8 mouse cellular contexts compared by ENCODE assay signal in genomic region chr10:43021512-43022116, GRCm38 (mm10).
DNase-seq lines count a peak whose midpoint lies in the region; ATAC-seq lines count a peak whose summit lies in the region.

No protein-coding gene starts in this region.

- peak overlapping the region; percentile 60 for H3K9ac ChIP-seq in kidney, embryonic 14.5 days (ENCODE audit: low read depth, low read length)
- H3K9ac ChIP-seq in heart, embryonic 14.5 days (ENCODE audit: low read length) = peak overlapping the region; percentile 76
- peak overlapping the region; percentile 67 for H3K9ac ChIP-seq in limb, embryonic 12.5 days (replicated peaks)

- no peak for DNase-seq in kidney, adult 9 months
- peak; percentile 60 for DNase-seq in Muller cell, postnatal 12 days (ENCODE audit: inconsistent ontology term)
- DNase-seq in cerebellum, postnatal 25 days = peak; percentile 77 to 78
- DNase-seq in retina, postnatal 1 day = peak; percentile 70
- DNase-seq in spleen, adult 12 weeks (ENCODE audit: low spot score) = no peak

- no peaks in the 10 kb centered on the region; the same call in 1 of the 2 replicates for H3K4me1 ChIP-seq in kidney, embryonic 14.5 days (ENCODE audit: control insufficient read depth, insufficient read depth, low read length)
- H3K4me1 ChIP-seq in heart, embryonic 14.5 days (ENCODE audit: control insufficient read depth in 2 of 2, insufficient read depth in 2 of 2, low read length in 2 of 2) = peaks cover 3 to 17% of the 10 kb centered on the region in 2 experiments; a peak in 3 of 4 replicates
- H3K4me1 ChIP-seq in limb, embryonic 12.5 days (replicated peaks) = peaks cover 21% of the 10 kb centered on the region

- H3K4me3 ChIP-seq in kidney, embryonic 14.5 days (ENCODE audit: low read length) = peak overlapping the region; percentile 55
- H3K4me3 ChIP-seq in heart, embryonic 14.5 days (ENCODE audit: control insufficient read depth in 1 of 2, insufficient read depth in 1 of 2, low read depth in 1 of 2, low read length in 2 of 2) = peak overlapping the region; percentile 63 to 68
- peak overlapping the region; percentile 58 for H3K4me3 ChIP-seq in limb, embryonic 12.5 days (replicated peaks)

- no peaks in the 10 kb centered on the region for H3K9me3 ChIP-seq in kidney, embryonic 14.5 days (ENCODE audit: control insufficient read depth, low read length)
- H3K9me3 ChIP-seq in heart, embryonic 14.5 days (ENCODE audit: control insufficient read depth, low read length) = no peaks in the 10 kb centered on the region
- H3K9me3 ChIP-seq in limb, embryonic 12.5 days = no peaks in the 10 kb centered on the region

- peak overlapping the region; percentile 98 for H3K4me2 ChIP-seq in kidney, embryonic 14.5 days (replicated peaks; ENCODE audit: low read depth, low read length)
- peak overlapping the region; percentile 99 for H3K4me2 ChIP-seq in heart, embryonic 14.5 days (ENCODE audit: low read length)
- peak overlapping the region; percentile 98 for H3K4me2 ChIP-seq in limb, embryonic 12.5 days

- peak; percentile 75 for ATAC-seq in kidney, embryonic 14.5 days (ENCODE audit: low FRiP score, low TSS enrichment)
- peak; percentile 58 for ATAC-seq in heart, embryonic 14.5 days (ENCODE audit: insufficient number of reproducible peaks, insufficient read depth, low FRiP score, low read depth)
- no peak; the same call in 1 of the 2 replicates for ATAC-seq in limb, embryonic 12.5 days (ENCODE audit: insufficient number of reproducible peaks, insufficient read depth, low FRiP score, low TSS enrichment, low read depth)

- WGBS in kidney, embryonic 14.5 days = under 1% methylated on average over 67 of the region's 69 CpGs
- WGBS in heart, embryonic 14.5 days = 1% methylated on average over 59 of the region's 69 CpGs
- under 1% methylated on average over 69 of the region's 69 CpGs for WGBS in limb, embryonic 12.5 days

- H3K27me3 ChIP-seq in kidney, embryonic 14.5 days (ENCODE audit: control insufficient read depth, insufficient read depth, low read length) = peaks cover 42% of the 10 kb centered on the region
- H3K27me3 ChIP-seq in heart, embryonic 14.5 days (ENCODE audit: control insufficient read depth, insufficient read depth, low read length) = peaks cover 32% of the 10 kb centered on the region
- H3K27me3 ChIP-seq in limb, embryonic 12.5 days = peaks cover 76% of the 10 kb centered on the region

- no peaks in the 10 kb centered on the region for H3K36me3 ChIP-seq in kidney, embryonic 14.5 days (ENCODE audit: control insufficient read depth, insufficient read depth, low read length)
- H3K36me3 ChIP-seq in heart, embryonic 14.5 days (ENCODE audit: control insufficient read depth, insufficient read depth, low read length) = no peaks in the 10 kb centered on the region
- H3K36me3 ChIP-seq in limb, embryonic 12.5 days = peaks cover 4% of the 10 kb centered on the region; the same call in 1 of the 2 replicates

- no peak overlapping the region for H3K27ac ChIP-seq in kidney, embryonic 14.5 days (ENCODE audit: low read depth, low read length)
- no peak overlapping the region for H3K27ac ChIP-seq in heart, embryonic 14.5 days (replicated peaks in 1 of 2; ENCODE audit: control insufficient read depth in 1 of 2, insufficient read depth in 1 of 2, low read depth in 2 of 2, low read length in 2 of 2)
- H3K27ac ChIP-seq in limb, embryonic 12.5 days = no peak overlapping the region

Comparison
In these comparisons a context has a peak if more than half of its experiments do, and no peak if none do; other contexts are left out.
1. DNase-seq: peak in Muller cell, postnatal 12 days (single experiment), cerebellum, postnatal 25 days (2 of 2) and retina, postnatal 1 day (single experiment); none in kidney, adult 9 months (single experiment) and spleen, adult 12 weeks (single experiment).
2. Peak in every context shown above with its lines, with median percentiles within 50 percentile points of each other: H3K4me2 ChIP-seq, H3K4me3 ChIP-seq and H3K9ac ChIP-seq.